Mouse (Mus musculus) gastrocnemius, postnatal 14 days (tissue): ENCODE measurements around the gene Bcl9l. TPM values are rescaled to one million over a fixed set of nuclear protein-coding genes. Genes with fewer than 3 reads are reported as not detected.

Experiments
- DNase-seq: peaks from one replicate; pipeline ENCODE4 v3.0.0; 2021; ENCODE audit warnings: mixed read lengths
- intact Hi-C: fragments of 180-260 bp; cut with DNase I; formaldehyde crosslinking; loops from one replicate; pipeline ENCODE4 v1.15.1; 2025; ENCODE audit warnings: low total_unique reads
- total RNA-seq, 2 experiments: library from RNA; stranded (reverse); gene quantifications; 2 replicates each; pipeline ENCODE4 v1.2.3; 2021

The Bcl9l gene
- total RNA-seq, 2 experiments from 2014 or later = 38.9 to 44.2 TPM

DNA sequence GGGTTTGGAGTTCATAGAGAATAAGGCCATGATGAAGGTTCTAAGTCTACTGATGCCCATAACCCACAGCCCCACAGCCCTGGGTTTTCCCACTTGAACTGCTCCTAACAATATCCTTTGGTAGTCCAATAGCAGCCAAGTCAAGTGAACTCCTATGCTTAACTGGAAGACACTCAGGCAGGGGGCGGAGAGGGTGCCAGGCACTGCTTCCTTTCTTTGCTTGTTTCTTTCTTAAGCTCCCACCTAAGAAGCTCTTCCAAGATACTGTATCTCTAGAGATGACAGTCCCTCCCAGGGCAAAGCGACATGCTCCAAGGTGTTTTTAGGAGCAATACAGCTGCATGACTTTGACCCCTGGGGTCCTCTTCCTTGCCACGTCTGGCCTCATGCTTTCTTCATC lies 42.4 kb downstream of the Bcl9l start:
- intact Hi-C loops = loop anchor here (5.0 kb wide), 1 partner anchor 57 kb away; no protein-coding TSS in a partner anchor

DNA sequence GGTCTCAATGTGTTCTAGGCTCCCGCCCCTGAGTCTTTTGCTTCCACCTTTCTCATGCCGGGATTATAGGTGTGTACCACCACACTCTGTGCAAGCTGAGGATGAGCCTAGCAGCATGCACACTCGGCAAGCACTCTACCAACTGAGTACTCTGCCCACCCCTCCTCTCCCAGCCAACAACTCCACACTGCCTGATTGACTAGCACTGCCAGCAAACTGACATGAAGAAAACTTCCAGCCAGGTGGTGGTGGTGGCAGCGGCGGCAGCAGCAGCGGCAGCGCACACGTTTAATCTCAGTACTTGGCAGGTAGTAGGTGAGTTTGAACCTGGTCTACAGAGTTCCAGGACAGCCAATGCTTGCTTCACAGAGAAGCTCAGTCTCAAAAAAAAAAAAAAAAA lies 43.0 kb downstream of the Bcl9l start:
- no peak for DNase-seq
- intact Hi-C loops = loop anchor here (5.0 kb wide), 1 partner anchor 57 kb away; no protein-coding TSS in a partner anchor

More for the DNA sequence above, 42.4 kb downstream of the Bcl9l start:
- no peak for DNase-seq

DNA sequence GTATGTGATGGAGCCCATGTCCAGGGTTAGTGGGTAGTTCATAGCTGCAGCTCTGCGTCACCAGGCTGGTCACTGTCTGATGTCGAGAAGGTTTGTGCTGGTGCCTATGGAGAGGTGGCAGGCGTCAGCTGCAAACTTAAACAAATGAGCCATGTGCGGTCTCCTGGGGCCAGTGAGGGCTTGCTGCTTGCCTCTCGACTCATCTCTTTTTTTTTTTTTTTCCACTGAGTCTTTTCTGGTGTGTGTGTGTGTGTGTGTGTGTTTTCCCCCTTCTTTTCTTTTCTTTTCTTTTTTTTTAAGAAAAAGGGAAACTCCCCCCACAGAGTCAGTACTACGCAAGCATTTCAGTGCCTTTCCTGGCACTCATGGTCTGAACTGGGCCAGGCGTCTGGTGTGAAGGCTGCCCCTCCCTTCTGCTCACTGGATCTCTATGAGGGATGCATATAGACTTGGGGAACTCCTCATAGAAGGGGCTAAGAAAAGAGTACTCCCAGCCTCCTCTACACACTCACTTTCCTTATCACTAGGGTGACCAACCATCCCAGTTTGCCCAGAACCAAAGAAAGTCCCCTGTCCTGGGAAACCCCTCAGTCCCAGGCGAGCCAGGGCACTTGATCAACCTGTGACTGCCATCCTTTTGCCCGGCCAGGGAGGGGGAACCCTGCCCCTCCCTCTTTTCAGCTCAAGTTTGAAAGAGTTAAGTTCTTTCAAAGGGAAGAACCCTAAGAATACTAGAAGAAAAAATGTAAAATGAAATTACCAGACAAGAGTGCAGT lies 43.9 kb downstream of the Bcl9l start:
- intact Hi-C loops = loop anchor here (5.0 kb wide), 1 partner anchor 56 kb away; no protein-coding TSS in a partner anchor
- no peak for DNase-seq

DNA sequence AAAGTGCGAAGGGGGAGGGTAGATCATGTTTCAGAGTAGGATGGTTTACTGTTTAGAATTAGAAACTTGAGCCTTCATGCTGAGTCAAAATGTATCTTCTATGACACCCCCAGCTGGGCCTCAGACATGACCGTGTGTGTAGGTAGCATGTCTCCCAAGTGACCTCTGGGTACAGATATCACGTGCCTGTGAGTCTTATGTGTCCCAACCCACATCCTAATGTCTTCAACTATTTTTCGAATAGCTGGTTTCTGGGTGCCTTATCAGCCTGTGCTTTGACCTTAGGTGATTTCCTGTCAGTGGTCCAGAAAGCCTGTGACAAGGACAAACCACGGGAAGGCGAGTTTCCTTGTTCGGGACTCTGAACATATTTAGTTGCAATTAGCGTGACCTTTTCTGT lies 45.7 kb downstream of the Bcl9l start:
- no peak for DNase-seq
- intact Hi-C loops = loop anchor here (5.0 kb wide), 1 partner anchor 54 kb away; no protein-coding TSS in a partner anchor

DNA sequence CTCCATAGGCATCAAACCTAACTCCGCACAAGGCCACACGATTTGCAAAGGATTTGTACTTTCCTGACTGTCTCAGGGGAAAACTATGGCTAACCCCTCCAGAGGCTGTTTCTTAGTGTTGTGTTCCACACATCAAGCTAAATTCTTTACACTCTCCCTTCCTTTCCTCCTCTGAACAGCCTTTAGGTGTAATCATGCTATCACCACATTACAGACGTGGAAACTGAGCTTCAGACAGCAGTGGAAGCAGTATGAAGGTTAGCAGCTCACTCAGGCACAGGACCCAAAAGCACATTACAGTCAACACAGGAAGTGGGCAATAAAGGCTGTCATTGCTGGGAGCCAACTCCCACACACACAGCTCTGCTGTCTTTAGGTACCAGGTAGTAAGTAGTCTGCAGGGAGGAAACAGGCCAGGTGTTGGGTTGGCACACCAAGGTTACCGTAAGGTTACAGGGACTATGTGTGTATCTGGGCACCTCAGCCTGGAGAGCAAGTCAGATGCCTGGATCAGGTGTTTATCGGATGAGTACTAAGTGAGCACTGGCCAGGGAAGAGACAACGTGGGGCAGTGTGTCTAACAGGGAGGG lies 50.5 kb downstream of the Bcl9l start:
- intact Hi-C loops = no loop called here
- DNase-seq = no peak

DNA sequence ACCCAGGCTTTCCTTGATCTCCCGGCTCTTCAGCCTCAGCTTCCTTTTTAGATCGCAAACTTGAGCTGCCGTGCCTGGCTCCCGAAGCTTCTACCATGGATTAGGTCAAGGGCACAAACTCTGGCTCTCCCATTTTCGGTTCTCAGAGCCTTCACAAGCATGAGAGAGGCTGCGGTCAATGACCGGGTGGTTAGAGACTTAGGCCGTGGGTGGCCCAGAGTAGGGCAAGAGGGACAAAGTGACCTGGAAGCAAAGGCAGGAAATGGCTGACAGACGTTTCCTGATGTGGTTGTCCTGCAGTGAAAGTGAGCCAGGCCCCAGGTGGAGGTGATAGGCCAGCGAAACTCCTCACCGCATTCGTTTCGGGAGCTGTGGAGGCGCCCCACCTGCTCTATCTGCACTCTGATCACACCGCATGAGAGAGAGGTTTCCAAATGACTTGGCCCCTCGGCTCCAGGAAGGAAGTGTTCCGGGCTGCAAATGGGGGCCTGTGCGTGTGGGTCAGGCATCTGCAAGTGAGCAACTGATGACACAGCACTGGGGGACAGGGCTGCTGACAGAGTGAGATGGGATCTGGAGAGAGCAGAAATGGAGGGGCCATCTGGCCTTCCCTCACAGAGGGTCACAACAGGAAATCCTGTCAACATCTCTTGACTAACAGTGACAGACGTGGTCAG lies 55.1 kb downstream of the Bcl9l start:
- no peak for DNase-seq
- intact Hi-C loops = no loop called here

DNA sequence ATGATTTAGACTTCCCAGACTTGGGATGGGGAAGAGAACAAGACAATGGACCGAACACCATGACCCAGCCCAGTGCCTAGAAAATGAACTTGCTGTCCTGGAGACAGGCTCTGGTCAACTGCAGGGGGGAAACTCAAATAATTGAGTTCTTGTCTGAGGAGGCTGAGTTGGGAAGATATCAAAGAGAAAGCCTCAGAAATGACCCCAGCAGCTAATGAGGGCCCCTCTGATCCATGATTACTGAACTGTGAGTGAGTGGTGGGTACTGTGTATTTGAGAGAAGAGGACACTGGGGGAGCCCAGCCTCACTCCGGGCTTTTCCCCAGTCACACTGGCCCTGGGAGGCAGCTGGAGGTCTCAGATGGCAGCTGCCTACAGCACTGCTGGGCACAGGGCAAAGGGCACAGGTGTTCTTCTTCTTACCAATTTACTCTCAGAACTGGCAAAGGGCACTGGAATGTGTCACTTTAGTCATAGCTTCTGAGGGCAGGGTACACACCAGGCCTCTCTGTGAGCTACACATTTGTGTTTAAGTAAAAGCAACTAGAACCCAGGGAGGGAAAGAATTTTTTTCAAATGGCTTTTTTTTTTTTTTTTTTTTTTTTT lies 57.3 kb downstream of the Bcl9l start:
- intact Hi-C loops = no loop called here

DNA sequence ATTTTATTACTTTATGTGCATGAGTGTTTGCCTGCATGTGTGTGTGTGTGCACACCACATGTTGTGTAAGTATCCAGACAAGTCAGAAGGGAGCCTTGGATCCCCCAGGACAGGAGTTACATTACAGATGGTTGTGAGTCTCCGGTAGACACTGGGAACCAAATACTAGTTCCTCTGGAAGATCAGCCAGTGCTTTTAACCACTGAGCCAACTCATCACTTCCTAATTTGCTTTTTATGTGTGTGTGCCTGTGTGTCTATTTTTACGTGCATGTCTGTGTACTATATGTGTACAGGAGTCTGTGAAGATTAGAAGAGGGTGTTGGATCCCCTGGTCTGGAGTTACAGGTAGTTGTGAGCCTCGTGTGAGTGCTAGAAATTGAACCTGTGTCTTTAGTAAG lies 58.1 kb downstream of the Bcl9l start:
- DNase-seq = no peak
- intact Hi-C loops = no loop called here

More for the DNA sequence above, 57.3 kb downstream of the Bcl9l start:
- no peak for DNase-seq

DNA sequence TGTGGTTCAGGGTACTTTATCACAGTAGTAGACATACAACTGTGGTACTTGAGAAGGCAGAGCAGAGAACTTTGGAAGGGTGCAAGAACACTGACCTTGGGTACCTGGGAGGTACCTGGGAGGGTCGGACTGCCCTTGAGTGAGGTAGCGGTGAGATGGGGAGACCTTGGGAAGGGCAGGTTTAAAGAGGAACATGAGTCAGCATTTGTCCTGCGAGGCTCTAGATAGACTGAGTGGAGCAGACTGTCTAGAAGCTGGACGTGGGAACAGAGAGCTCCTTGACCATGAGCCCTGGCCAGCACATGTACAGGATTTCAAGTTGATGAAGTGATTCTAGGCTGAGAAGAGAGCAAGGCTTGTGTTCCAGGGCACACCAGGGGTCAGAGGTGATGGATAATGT lies 59.7 kb downstream of the Bcl9l start:
- DNase-seq = no peak
- intact Hi-C loops = no loop called here

DNA sequence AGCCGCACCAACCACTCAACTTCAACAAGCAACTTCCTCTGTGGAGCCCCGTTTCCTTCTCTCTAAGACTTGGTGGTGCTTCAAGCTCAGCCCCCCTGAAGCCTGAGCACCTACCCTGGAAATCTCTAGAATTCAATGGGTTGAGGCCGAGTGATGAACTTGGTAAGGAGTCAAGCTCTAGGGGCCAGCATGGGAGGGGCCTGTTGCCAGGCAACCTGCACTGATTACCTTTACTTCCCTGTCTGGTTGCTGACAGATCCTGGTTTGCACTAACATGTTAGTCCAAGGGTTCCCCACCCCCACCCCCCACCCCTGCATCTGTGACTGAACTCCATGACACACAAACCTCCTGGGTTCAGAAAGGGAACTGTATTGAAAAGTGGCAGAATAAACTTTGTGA lies 62.4 kb downstream of the Bcl9l start:
- no peak for DNase-seq
- intact Hi-C loops = no loop called here

DNA sequence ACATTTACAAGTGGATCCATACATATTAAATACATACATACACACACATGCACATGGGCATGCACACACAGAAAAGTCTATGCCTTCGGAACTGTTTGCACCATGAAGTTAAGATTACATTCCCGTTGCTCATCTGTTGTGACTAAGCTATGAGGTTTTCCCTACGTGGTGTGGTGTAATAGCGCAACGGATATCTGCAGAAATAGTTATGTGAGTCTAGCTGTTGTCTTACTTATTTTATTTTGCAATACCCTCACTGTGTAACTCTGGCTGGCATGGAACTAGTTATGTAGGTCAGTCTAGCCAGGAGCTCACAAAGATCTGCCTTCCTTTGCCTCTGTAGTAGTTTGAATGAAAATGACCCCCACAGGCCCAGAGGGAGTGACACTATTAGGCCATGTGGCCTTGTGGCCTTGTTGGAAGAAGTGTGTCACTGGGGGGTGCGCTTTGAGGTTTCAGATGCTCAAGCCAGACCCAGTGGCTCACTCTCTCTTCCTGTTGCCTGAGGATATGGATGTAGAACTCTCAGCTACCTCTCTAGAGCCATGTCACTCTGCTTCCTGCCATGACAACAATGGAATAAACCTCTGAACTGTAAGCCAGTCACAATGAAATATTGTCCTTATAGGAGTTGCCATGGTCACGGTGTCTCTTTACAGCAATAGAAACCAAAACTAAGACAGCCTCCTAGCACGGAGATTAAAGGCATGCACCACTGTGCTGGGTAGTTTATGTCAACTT lies 66.0 kb downstream of the Bcl9l start:
- intact Hi-C loops = no loop called here
- no peak for DNase-seq

DNA sequence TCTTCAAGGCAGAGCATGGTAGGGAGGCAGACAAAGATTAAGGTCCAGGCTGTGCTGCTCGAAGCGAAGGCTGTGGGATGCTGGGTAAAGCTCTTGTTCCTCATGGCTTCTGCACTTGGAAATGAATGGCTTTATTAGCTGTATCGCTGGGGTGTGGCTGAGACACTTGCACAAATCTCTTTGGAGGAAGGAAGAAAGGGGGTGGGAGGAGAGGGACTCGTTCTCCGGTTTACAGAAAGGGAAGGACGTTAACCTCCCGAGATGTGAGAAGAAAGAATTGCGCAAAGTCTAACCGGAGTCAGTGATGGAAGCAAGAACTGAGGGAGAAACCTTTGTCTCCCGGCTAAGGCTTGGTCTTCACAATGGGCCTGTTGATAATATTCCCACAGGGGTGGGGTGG lies 68.5 kb downstream of the Bcl9l start:
- DNase-seq = no peak
- intact Hi-C loops = no loop called here

DNA sequence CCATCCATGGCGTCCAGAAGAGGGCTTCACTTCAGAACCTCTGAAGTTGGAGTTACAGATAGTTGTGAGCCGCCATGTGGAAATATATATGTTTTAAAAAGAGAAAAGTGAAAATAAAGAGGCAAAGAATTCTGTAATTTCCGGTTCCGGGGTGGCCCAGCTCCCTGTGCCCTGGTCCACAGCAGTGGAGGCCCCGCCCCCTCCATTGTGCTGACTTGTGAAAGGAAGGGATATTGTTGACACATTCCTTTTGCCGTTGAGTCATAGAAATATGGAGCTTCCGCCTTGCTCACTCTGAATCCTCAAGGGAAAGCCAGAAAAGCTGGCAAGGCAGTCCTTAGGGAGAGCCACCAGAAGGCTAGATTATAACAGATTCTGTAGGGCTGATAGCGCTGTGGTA lies 69.5 kb downstream of the Bcl9l start:
- DNase-seq = peak; percentile 50
- intact Hi-C loops = no loop called here

Other genes starting within 250 kb of the Bcl9l start
- 10 to 100 TPM; 12.1 to 12.8 TPM for gene Cbl, start 248.8 kb upstream of the Bcl9l start, total RNA-seq
- not detected for gene Ccdc153, start 242.1 kb upstream of the Bcl9l start, total RNA-seq
- under 1 TPM; 0.86 to 0.98 TPM for gene Pdzd3, start 231.4 kb upstream of the Bcl9l start, total RNA-seq
- gene Nlrx1, start 214.2 kb upstream of the Bcl9l start, total RNA-seq = 10 to 100 TPM; 26.0 to 26.2 TPM
- under 1 TPM; 0.58 to 0.94 TPM for gene Abcg4, start 194.2 kb upstream of the Bcl9l start, total RNA-seq
- gene Hinfp, start 177.2 kb upstream of the Bcl9l start, total RNA-seq = 1 to 10 TPM; 5.8 to 6.0 TPM
- 10 to 100 TPM; 12.1 to 13.7 TPM for gene C2cd2l, start 162.5 kb upstream of the Bcl9l start, total RNA-seq
- 10 to 100 TPM; 12.5 to 14.0 TPM for gene Dpagt1, start 156.8 kb upstream of the Bcl9l start, total RNA-seq
- gene H2afx, start 148.1 kb upstream of the Bcl9l start, total RNA-seq = 10 to 100 TPM; 21.7 to 24.8 TPM
- 10 to 100 TPM; 24.2 to 25.5 TPM for gene Hmbs, start 138.6 kb upstream of the Bcl9l start, total RNA-seq
- 10 to 100 TPM; 15.6 to 16.9 TPM for gene Vps11, start 121.2 kb upstream of the Bcl9l start, total RNA-seq
- 10 to 100 TPM; 25.9 to 30.6 TPM for gene Hyou1, start 103.3 kb upstream of the Bcl9l start, total RNA-seq
- 100 to 1,000 TPM; 164 to 179 TPM for gene Slc37a4, start 86.0 kb upstream of the Bcl9l start, total RNA-seq
- 1,000 to 10,000 TPM in 1 of 2 experiments, 100 to 1,000 TPM in 1; 952 to 1,089 TPM for gene Rps25, start 75.7 kb upstream of the Bcl9l start, total RNA-seq
- 10 to 100 TPM; 17.5 to 19.9 TPM for gene Trappc4, start 75.2 kb upstream of the Bcl9l start, total RNA-seq
- 1 to 10 TPM; 4.4 to 5.6 TPM for gene Ccdc84, start 64.3 kb upstream of the Bcl9l start, total RNA-seq
- not detected for gene Foxr1, start 41.7 kb upstream of the Bcl9l start, total RNA-seq
- under 1 TPM; 0.35 to 0.78 TPM for gene Upk2, start 27.8 kb upstream of the Bcl9l start, total RNA-seq
- gene Cxcr5, start 79.1 kb downstream of the Bcl9l start, total RNA-seq = not detected
- gene Ddx6, start 122.1 kb downstream of the Bcl9l start, total RNA-seq = 10 to 100 TPM; 61.8 to 62.2 TPM
- gene Treh, start 190.4 kb downstream of the Bcl9l start, total RNA-seq = not detected